Mouse (Mus musculus) bone marrow macrophage, adult 2 months (primary cell): ENCODE results near the gene Nkx2-1.

Experiments used
- CTCF ChIP-seq: IDR thresholded peaks from 2 replicates; pipeline ENCODE4 v1.5.1; 2012; ENCODE audit warnings: low read depth, mild to moderate bottlenecking, low read length, moderate library complexity
- POLR2A ChIP-seq: IDR thresholded peaks from 2 replicates; pipeline ENCODE4 v1.6.1; 2012; ENCODE audit warnings: mild to moderate bottlenecking, low read depth, low read length, borderline replicate concordance

GRCm38 (mm10) chr12:56527071-56527470 is 9.6 kb downstream of the Nkx2-1 start:
- TF ChIP-seq CTCF = no peak
- no peak for TF ChIP-seq POLR2A
